In genomic region chr3:88536103-88536930, GRCm38 (mm10) we compare ENCODE assay signal across 8 mouse cellular contexts. TPM values are rescaled to one million over a fixed set of nuclear protein-coding genes. Genes with fewer than 3 reads are reported as not detected.
DNase-seq lines count a peak whose midpoint lies in the region; ATAC-seq and TF ChIP-seq lines count a peak whose summit lies in the region.

No protein-coding gene starts in this region.

- H3K4me1 ChIP-seq in liver, postnatal 0 days (ENCODE audit: insufficient read depth), result peaks cover 22% of the 10 kb centered on the region
- H3K4me1 ChIP-seq in neural tube, embryonic 15.5 days, result peaks cover 66% of the 10 kb centered on the region

- no peak for TF ChIP-seq EP300 in liver, postnatal 0 days (IDR thresholded peaks at IDR 0.05; ENCODE audit: low read depth)

- no peaks in the 10 kb centered on the region for H3K9me3 ChIP-seq in liver, postnatal 0 days (ENCODE audit: low read length)
- H3K9me3 ChIP-seq in neural tube, embryonic 15.5 days (replicated peaks), result no peaks in the 10 kb centered on the region

- peak; percentile 91 to 94 for DNase-seq in adrenal gland, adult (ENCODE audit: inconsistent age in 2 of 2, low spot score in 1 of 2)
- DNase-seq in cerebellum, adult 9-10 months, result peak; percentile 87
- peak; percentile 64 to 71 for DNase-seq in frontal cortex, adult 2 months (ENCODE audit: extremely low spot score in 1 of 2, low spot score in 1 of 2)
- DNase-seq in heart, postnatal 4 days, result peak; percentile 76
- DNase-seq in layer of hippocampus, adult 2 months (ENCODE audit: low spot score in 2 of 2), result peak; percentile 53 to 69
- peak; percentile 80 for DNase-seq in liver, postnatal 0 days
- DNase-seq in yolk sac, embryonic 10.5 days (ENCODE audit: low spot score), result peak; percentile 91

- peak overlapping the region; percentile 70 for H3K27ac ChIP-seq in layer of hippocampus, adult 2 months
- peak overlapping the region; percentile 17; the same call in 1 of the 2 replicates for H3K27ac ChIP-seq in liver, postnatal 0 days (ENCODE audit: low read depth)
- H3K27ac ChIP-seq in neural tube, embryonic 15.5 days (replicated peaks), result peak overlapping the region; percentile 25; the same call in 1 of the 2 replicates

- ATAC-seq in liver, postnatal 0 days, result peak; percentile 79
- no peak for ATAC-seq in neural tube, embryonic 15.5 days (ENCODE audit: low FRiP score)

- H3K36me3 ChIP-seq in liver, postnatal 0 days (replicated peaks; ENCODE audit: insufficient read depth, low read length), result no peaks in the 10 kb centered on the region
- H3K36me3 ChIP-seq in neural tube, embryonic 15.5 days, result peaks cover 37% of the 10 kb centered on the region

- TF ChIP-seq CTCF in layer of hippocampus, adult 2 months (conservative IDR thresholded peaks at IDR 0.05), result 0 out of 2 replicates have a peak, but pooled peaks have one; percentile 8
- no peak for TF ChIP-seq CTCF in liver, postnatal 0 days (IDR thresholded peaks at IDR 0.05; ENCODE audit: low read depth)

- 13% methylated on average over 64 of the region's 64 CpGs for WGBS in liver, postnatal 0 days (ENCODE audit: insufficient replicate concordance)
- 7% methylated on average over 64 of the region's 64 CpGs for WGBS in neural tube, embryonic 15.5 days

- H3K27me3 ChIP-seq in liver, postnatal 0 days (ENCODE audit: insufficient read depth, low read length), result peaks cover 9% of the 10 kb centered on the region; the same call in 1 of the 2 replicates
- H3K27me3 ChIP-seq in neural tube, embryonic 15.5 days (replicated peaks), result no peaks in the 10 kb centered on the region

- H3K9ac ChIP-seq in liver, postnatal 0 days (replicated peaks), result peak overlapping the region; percentile 51
- peak overlapping the region; percentile 99 for H3K9ac ChIP-seq in neural tube, embryonic 15.5 days (replicated peaks)

- H3K4me3 ChIP-seq in layer of hippocampus, adult 2 months, result peak overlapping the region; percentile 69
- H3K4me3 ChIP-seq in liver, postnatal 0 days (ENCODE audit: low read depth, low read length), result peak overlapping the region; percentile 43
- peak overlapping the region; percentile 89 for H3K4me3 ChIP-seq in neural tube, embryonic 15.5 days (replicated peaks)

- peak overlapping the region; percentile 78 for H3K4me2 ChIP-seq in liver, postnatal 0 days (ENCODE audit: low read depth, low read length)
- peak overlapping the region; percentile 89 for H3K4me2 ChIP-seq in neural tube, embryonic 15.5 days

RNA-seq across cellular contexts. Expression of gene Mex3a, which starts 4.1 kb away (rescaled TPM):
- 4.5 and 4.7 TPM in 2 replicates for polyA plus RNA-seq in frontal cortex, adult 2 months (2012; rRNA removed)
- total RNA-seq in heart, postnatal 4 days (2021), result 10 to 100 TPM; 11.7 TPM
- total RNA-seq in layer of hippocampus, adult 2 months (2021), result 1 to 10 TPM; 2.8 to 3.7 TPM
- polyA plus RNA-seq in liver, postnatal 0 days (2015; fragmentation: Nextera tagmentation; extraction: Ambion mirVana), result 0.37 and 0.51 TPM in 2 replicates
- 18.6 and 19.2 TPM in 2 replicates for polyA plus RNA-seq in neural tube, embryonic 15.5 days (2015; fragmentation: Nextera tagmentation; extraction: Ambion mirVana)

RNA-seq across cellular contexts. Expression of gene Rab25, which starts 11.8 kb away (rescaled TPM):
- polyA plus RNA-seq in frontal cortex, adult 2 months (2012; rRNA removed), result 0.40 and 0.67 TPM in 2 replicates
- not detected for total RNA-seq in heart, postnatal 4 days (2021)
- total RNA-seq in layer of hippocampus, adult 2 months (2021), result not detected
- polyA plus RNA-seq in liver, postnatal 0 days (2015; fragmentation: Nextera tagmentation; extraction: Ambion mirVana), result 0.13 and 0.29 TPM in 2 replicates
- 0.29 and 4.1 TPM in 2 replicates for polyA plus RNA-seq in neural tube, embryonic 15.5 days (2015; fragmentation: Nextera tagmentation; extraction: Ambion mirVana)

RNA-seq across cellular contexts. Expression of gene Lamtor2, which starts 16.6 kb away (rescaled TPM):
- polyA plus RNA-seq in frontal cortex, adult 2 months (2012; rRNA removed), result 110 and 131 TPM in 2 replicates
- total RNA-seq in heart, postnatal 4 days (2021), result 10 to 100 TPM; 81.9 to 89.1 TPM
- 100 to 1,000 TPM in 1 of 2 experiments, 10 to 100 TPM in 1; 96.0 to 106 TPM for total RNA-seq in layer of hippocampus, adult 2 months (2021)
- 104 and 106 TPM in 2 replicates for polyA plus RNA-seq in liver, postnatal 0 days (2015; fragmentation: Nextera tagmentation; extraction: Ambion mirVana)
- polyA plus RNA-seq in neural tube, embryonic 15.5 days (2015; fragmentation: Nextera tagmentation; extraction: Ambion mirVana), result 189 and 193 TPM in 2 replicates

RNA-seq across cellular contexts. Expression of gene Ubqln4, which starts 17.2 kb away (rescaled TPM):
- 97.4 and 102 TPM in 2 replicates for polyA plus RNA-seq in frontal cortex, adult 2 months (2012; rRNA removed)
- 10 to 100 TPM; 55.3 to 60.1 TPM for total RNA-seq in heart, postnatal 4 days (2021)
- 100 to 1,000 TPM; 110 to 116 TPM for total RNA-seq in layer of hippocampus, adult 2 months (2021)
- polyA plus RNA-seq in liver, postnatal 0 days (2015; fragmentation: Nextera tagmentation; extraction: Ambion mirVana), result 12.5 and 13.5 TPM in 2 replicates
- 39.2 and 40.1 TPM in 2 replicates for polyA plus RNA-seq in neural tube, embryonic 15.5 days (2015; fragmentation: Nextera tagmentation; extraction: Ambion mirVana)

RNA-seq across cellular contexts. Expression of gene Lmna, which starts 26.6 kb away (rescaled TPM):
- 52.5 and 53.9 TPM in 2 replicates for polyA plus RNA-seq in frontal cortex, adult 2 months (2012; rRNA removed)
- 100 to 1,000 TPM; 178 to 181 TPM for total RNA-seq in heart, postnatal 4 days (2021)
- total RNA-seq in layer of hippocampus, adult 2 months (2021), result 10 to 100 TPM; 34.6 to 36.1 TPM
- polyA plus RNA-seq in liver, postnatal 0 days (2015; fragmentation: Nextera tagmentation; extraction: Ambion mirVana), result 68.4 and 73.4 TPM in 2 replicates
- 70.3 and 78.7 TPM in 2 replicates for polyA plus RNA-seq in neural tube, embryonic 15.5 days (2015; fragmentation: Nextera tagmentation; extraction: Ambion mirVana)

Comparison
In these comparisons a context has a peak if more than half of its experiments do, and no peak if none do; other contexts are left out.
1. H3K27ac ChIP-seq: peak in every context shown above with its lines; median percentile 70 in layer of hippocampus, adult 2 months; 25 in neural tube, embryonic 15.5 days; 17 in liver, postnatal 0 days.